ENCODE assay signal across 8 mouse cellular contexts in the genomic region with DNA sequence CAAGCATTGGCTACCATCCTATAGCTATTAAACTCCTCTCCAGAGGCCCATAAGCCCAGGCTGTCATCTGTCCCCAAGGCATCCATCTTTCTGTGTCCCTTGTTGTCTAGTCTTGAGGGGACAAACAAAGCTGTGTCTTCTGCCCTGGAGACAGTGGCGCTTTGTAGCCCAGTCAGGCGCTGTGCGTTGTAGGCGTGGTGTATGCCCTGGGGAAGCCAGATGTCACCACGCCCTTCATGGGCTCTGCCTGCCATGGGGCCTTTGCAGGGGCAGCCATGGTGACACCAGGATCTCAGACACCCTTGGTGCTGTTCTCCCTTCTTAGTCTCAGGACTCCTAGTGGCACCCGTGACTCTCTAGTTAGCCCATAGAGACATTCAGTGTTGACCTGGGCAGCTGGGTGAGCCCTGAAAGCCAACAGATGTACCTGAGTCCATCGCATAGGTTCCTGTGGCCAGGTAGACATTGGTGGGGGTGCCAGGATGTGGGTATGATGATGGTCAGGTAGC. TPM values are rescaled to one million over a fixed set of nuclear protein-coding genes. Genes with fewer than 3 reads are reported as not detected.
DNase-seq lines count a peak whose midpoint lies in the region; ATAC-seq and TF ChIP-seq lines count a peak whose summit lies in the region.

No protein-coding gene starts in this region.

- H3K9ac ChIP-seq in CH12.LX (ENCODE audit: insufficient read depth, low read depth) = peak overlapping the region; percentile 95
- peak overlapping the region; percentile 77 for H3K9ac ChIP-seq in liver, embryonic 13.5 days
- no peak overlapping the region for H3K9ac ChIP-seq in stomach, embryonic 15.5 days

- no peak for TF ChIP-seq RAD21 in CH12.LX (IDR thresholded peaks at IDR 0.05; ENCODE audit: low read depth, low read length)

- H3K27ac ChIP-seq in heart, embryonic 10.5 days = peak overlapping the region; percentile 90; the same call in 1 of the 2 replicates
- H3K27ac ChIP-seq in CH12.LX (ENCODE audit: insufficient read depth, low read depth) = 0 out of 2 replicates have a peak overlapping the region, but pooled peaks have one; percentile 43
- H3K27ac ChIP-seq in forebrain, embryonic 10.5 days = peak overlapping the region; percentile 90; the same call in 1 of the 2 replicates
- peak overlapping the region; percentile 94 for H3K27ac ChIP-seq in liver, embryonic 13.5 days
- H3K27ac ChIP-seq in stomach, embryonic 15.5 days = peak overlapping the region; percentile 93; the same call in 1 of the 2 replicates

- H3K36me3 ChIP-seq in heart, embryonic 10.5 days = peaks cover 39% of the 10 kb centered on the region
- peaks cover 34 to 47% of the 10 kb centered on the region in 2 experiments for H3K36me3 ChIP-seq in CH12.LX (replicated peaks in 1 of 2; ENCODE audit: control insufficient read depth in 1 of 2, insufficient read depth in 1 of 2, low read length in 1 of 2)
- peaks cover 40% of the 10 kb centered on the region for H3K36me3 ChIP-seq in forebrain, embryonic 10.5 days (replicated peaks)
- H3K36me3 ChIP-seq in liver, embryonic 13.5 days = peaks cover 35% of the 10 kb centered on the region
- H3K36me3 ChIP-seq in stomach, embryonic 15.5 days = peaks cover 30% of the 10 kb centered on the region

- DNase-seq in heart, embryonic 10.5 days (ENCODE audit: low spot score) = peak; percentile 89
- DNase-seq in heart, adult 18-20 months = no peak
- peak; percentile 51 for DNase-seq in CH12.LX (ENCODE audit: extremely low read depth)
- DNase-seq in forebrain, embryonic 10.5 days (ENCODE audit: extremely low spot score, low spot score) = no peak
- DNase-seq in liver, embryonic 13.5 days = peak; percentile 81
- no peak for DNase-seq in MN1 (ENCODE audit: low spot score)
- DNase-seq in retina, postnatal 1 day = no peak

- H3K4me2 ChIP-seq in CH12.LX (ENCODE audit: insufficient read depth, low read depth, poor library complexity, severe bottlenecking) = peak overlapping the region; percentile 92
- H3K4me2 ChIP-seq in liver, embryonic 13.5 days = peak overlapping the region; percentile 92
- peak overlapping the region; percentile 86 for H3K4me2 ChIP-seq in stomach, embryonic 15.5 days

- ATAC-seq in liver, embryonic 13.5 days (ENCODE audit: low read depth) = peak; percentile 81
- ATAC-seq in stomach, embryonic 15.5 days (ENCODE audit: insufficient read depth, low FRiP score, low read depth) = 0 out of 2 replicates have a peak, but pooled peaks have one; percentile 32

- dilution Hi-C loops in CH12.LX (cut with MboI; ENCODE audit: extremely low pct_ligation_motif_present, extremely low pct_unique_long_range_greater_than_20kb, low sequenced_read_pairs) = no loop called here

- no peaks in the 10 kb centered on the region for H3K9me3 ChIP-seq in heart, embryonic 10.5 days
- H3K9me3 ChIP-seq in CH12.LX (replicated peaks; ENCODE audit: low read length) = no peaks in the 10 kb centered on the region
- no peaks in the 10 kb centered on the region for H3K9me3 ChIP-seq in forebrain, embryonic 10.5 days
- no peaks in the 10 kb centered on the region for H3K9me3 ChIP-seq in liver, embryonic 13.5 days (replicated peaks)
- H3K9me3 ChIP-seq in stomach, embryonic 15.5 days = no peaks in the 10 kb centered on the region

- no peak for TF ChIP-seq POLR2A in CH12.LX (IDR thresholded peaks at IDR 0.05; ENCODE audit: low read depth, low read length)

- WGBS in heart, embryonic 10.5 days = 90% methylated on average over 7 of the region's 7 CpGs
- WGBS in forebrain, embryonic 10.5 days = 93% methylated on average over 7 of the region's 7 CpGs
- 43% methylated on average over 7 of the region's 7 CpGs for WGBS in liver, embryonic 13.5 days (ENCODE audit: insufficient replicate concordance)
- 79% methylated on average over 7 of the region's 7 CpGs for WGBS in stomach, embryonic 15.5 days

- in situ Hi-C loops in CH12.LX (cut with MboI; ENCODE audit: low pct_ligation_motif_present, low pct_unique_long_range_greater_than_20kb, low sequenced_read_pairs) = no loop called here

- no peaks in the 10 kb centered on the region for H3K27me3 ChIP-seq in heart, embryonic 10.5 days (ENCODE audit: insufficient read depth, poor library complexity, severe bottlenecking)
- H3K27me3 ChIP-seq in CH12.LX (replicated peaks) = no peaks in the 10 kb centered on the region
- no peaks in the 10 kb centered on the region for H3K27me3 ChIP-seq in forebrain, embryonic 10.5 days (ENCODE audit: poor library complexity, severe bottlenecking)
- no peaks in the 10 kb centered on the region for H3K27me3 ChIP-seq in liver, embryonic 13.5 days
- no peaks in the 10 kb centered on the region for H3K27me3 ChIP-seq in stomach, embryonic 15.5 days (replicated peaks)

- H3K4me3 ChIP-seq in heart, embryonic 10.5 days = peak overlapping the region; percentile 89
- peak overlapping the region; percentile 60 to 92 (median 89) for H3K4me3 ChIP-seq in CH12.LX (replicated peaks in 1 of 3; ENCODE audit: low read depth in 2 of 3, low read length in 2 of 3, poor library complexity in 1 of 3)
- peak overlapping the region; percentile 79 for H3K4me3 ChIP-seq in forebrain, embryonic 10.5 days
- H3K4me3 ChIP-seq in liver, embryonic 13.5 days (replicated peaks) = peak overlapping the region; percentile 69
- H3K4me3 ChIP-seq in stomach, embryonic 15.5 days (replicated peaks) = peak overlapping the region; percentile 82

- H3K4me1 ChIP-seq in heart, embryonic 10.5 days = peaks cover 37% of the 10 kb centered on the region
- peaks cover 15 to 37% of the 10 kb centered on the region in 2 experiments for H3K4me1 ChIP-seq in CH12.LX (ENCODE audit: control insufficient read depth in 1 of 2, insufficient read depth in 2 of 2)
- H3K4me1 ChIP-seq in forebrain, embryonic 10.5 days = peaks cover 30% of the 10 kb centered on the region
- H3K4me1 ChIP-seq in liver, embryonic 13.5 days (replicated peaks) = peaks cover 77% of the 10 kb centered on the region
- peaks cover 18% of the 10 kb centered on the region for H3K4me1 ChIP-seq in stomach, embryonic 15.5 days

- H3K79me2 ChIP-seq in CH12.LX (replicated peaks; ENCODE audit: control insufficient read depth, extremely low read depth, insufficient read depth, poor library complexity, severe bottlenecking) = peaks cover 35% of the 10 kb centered on the region

- TF ChIP-seq CTCF in CH12.LX (conservative IDR thresholded peaks at IDR 0.05 in 1 of 2, IDR thresholded peaks at IDR 0.05 in 1 of 2; ENCODE audit: low read depth in 2 of 2, low read length in 2 of 2) = no peak

- no peak for TF ChIP-seq EP300 in CH12.LX (IDR thresholded peaks at IDR 0.05; ENCODE audit: low read length)

RNA-seq across cellular contexts. Expression of a gene that starts 1.4 kb away (rescaled TPM):
- polyA plus RNA-seq in heart, embryonic 10.5 days (2016; fragmentation: Nextera tagmentation; extraction: Ambion mirVana) = 5.8 and 9.3 TPM in 2 replicates
- total RNA-seq in heart, adult 18-20 months (2021) = 1 to 10 TPM; 1.1 to 1.5 TPM
- total RNA-seq in CH12.LX (2012; rRNA removed) (5.0 and 8.0 TPM in 2 replicates), CH12.LX (2014; rRNA removed) (5.8 and 6.6 TPM in 2 replicates)
- polyA plus RNA-seq in CH12.LX (2012; ENCODE audit: insufficient read length, low read depth) = 6.3 and 6.7 TPM in 2 replicates
- polyA plus RNA-seq in forebrain, embryonic 10.5 days (2016; fragmentation: Nextera tagmentation; extraction: Ambion mirVana) = 10.7 and 11.9 TPM in 2 replicates
- polyA plus RNA-seq in liver, embryonic 13.5 days (2015; fragmentation: Nextera tagmentation; extraction: Ambion mirVana) = 5.7 and 6.3 TPM in 2 replicates
- 6.1 and 6.4 TPM in 2 replicates for polyA plus RNA-seq in stomach, embryonic 15.5 days (2015; fragmentation: Nextera tagmentation; extraction: Ambion mirVana)

RNA-seq across cellular contexts. Expression of a gene that starts 1.4 kb away (rescaled TPM):
- polyA plus RNA-seq in heart, embryonic 10.5 days (2016; fragmentation: Nextera tagmentation; extraction: Ambion mirVana) = 97.4 and 97.9 TPM in 2 replicates
- 10 to 100 TPM; 20.1 to 22.2 TPM for total RNA-seq in heart, adult 18-20 months (2021)
- total RNA-seq in CH12.LX (2012; rRNA removed) = 33.2 and 33.9 TPM in 2 replicates
- 17.8 and 18.5 TPM in 2 replicates for total RNA-seq in CH12.LX (2014; rRNA removed)
- polyA plus RNA-seq in CH12.LX (2012; ENCODE audit: insufficient read length, low read depth) = 81.2 and 89.9 TPM in 2 replicates
- 91.5 and 93.0 TPM in 2 replicates for polyA plus RNA-seq in forebrain, embryonic 10.5 days (2016; fragmentation: Nextera tagmentation; extraction: Ambion mirVana)
- polyA plus RNA-seq in liver, embryonic 13.5 days (2015; fragmentation: Nextera tagmentation; extraction: Ambion mirVana) = 52.0 and 54.6 TPM in 2 replicates
- 86.1 and 93.0 TPM in 2 replicates for polyA plus RNA-seq in stomach, embryonic 15.5 days (2015; fragmentation: Nextera tagmentation; extraction: Ambion mirVana)

RNA-seq across cellular contexts. Expression of a gene that starts 1.8 kb away (rescaled TPM):
- 3.1 and 3.5 TPM in 2 replicates for polyA plus RNA-seq in heart, embryonic 10.5 days (2016; fragmentation: Nextera tagmentation; extraction: Ambion mirVana)
- total RNA-seq in heart, adult 18-20 months (2021) = under 1 TPM; 0.15 to 0.46 TPM
- 1.8 and 2.2 TPM in 2 replicates for total RNA-seq in CH12.LX (2012; rRNA removed)
- total RNA-seq in CH12.LX (2014; rRNA removed) = 0.20 and 0.28 TPM in 2 replicates
- polyA plus RNA-seq in CH12.LX (2012; ENCODE audit: insufficient read length, low read depth) = 0.97 and 1.1 TPM in 2 replicates
- 4.7 and 5.6 TPM in 2 replicates for polyA plus RNA-seq in forebrain, embryonic 10.5 days (2016; fragmentation: Nextera tagmentation; extraction: Ambion mirVana)
- polyA plus RNA-seq in liver, embryonic 13.5 days (2015; fragmentation: Nextera tagmentation; extraction: Ambion mirVana) = 1.4 and 1.5 TPM in 2 replicates
- polyA plus RNA-seq in stomach, embryonic 15.5 days (2015; fragmentation: Nextera tagmentation; extraction: Ambion mirVana) = 3.9 TPM in 2 replicates

RNA-seq across cellular contexts. Expression of a gene that starts 13.9 kb away (rescaled TPM):
- polyA plus RNA-seq in heart, embryonic 10.5 days (2016; fragmentation: Nextera tagmentation; extraction: Ambion mirVana) = 94.1 and 120 TPM in 2 replicates
- total RNA-seq in heart, adult 18-20 months (2021) = 10 to 100 TPM; 40.6 to 44.8 TPM
- total RNA-seq in CH12.LX (2012; rRNA removed) (49.1 and 52.8 TPM in 2 replicates), CH12.LX (2014; rRNA removed) (28.0 and 37.2 TPM in 2 replicates)
- 44.6 and 48.0 TPM in 2 replicates for polyA plus RNA-seq in CH12.LX (2012; ENCODE audit: insufficient read length, low read depth)
- polyA plus RNA-seq in forebrain, embryonic 10.5 days (2016; fragmentation: Nextera tagmentation; extraction: Ambion mirVana) = 71.8 and 75.5 TPM in 2 replicates
- 45.1 and 51.7 TPM in 2 replicates for polyA plus RNA-seq in liver, embryonic 13.5 days (2015; fragmentation: Nextera tagmentation; extraction: Ambion mirVana)
- polyA plus RNA-seq in stomach, embryonic 15.5 days (2015; fragmentation: Nextera tagmentation; extraction: Ambion mirVana) = 102 and 103 TPM in 2 replicates

RNA-seq across cellular contexts. Expression of a gene that starts 18.6 kb away (rescaled TPM):
- 110 and 150 TPM in 2 replicates for polyA plus RNA-seq in heart, embryonic 10.5 days (2016; fragmentation: Nextera tagmentation; extraction: Ambion mirVana)
- 100 to 1,000 TPM; 121 to 132 TPM for total RNA-seq in heart, adult 18-20 months (2021)
- 44.1 and 50.3 TPM in 2 replicates for total RNA-seq in CH12.LX (2012; rRNA removed)
- total RNA-seq in CH12.LX (2014; rRNA removed) = 44.3 and 50.1 TPM in 2 replicates
- 55.9 and 59.0 TPM in 2 replicates for polyA plus RNA-seq in CH12.LX (2012; ENCODE audit: insufficient read length, low read depth)
- polyA plus RNA-seq in forebrain, embryonic 10.5 days (2016; fragmentation: Nextera tagmentation; extraction: Ambion mirVana) = 123 and 133 TPM in 2 replicates
- polyA plus RNA-seq in liver, embryonic 13.5 days (2015; fragmentation: Nextera tagmentation; extraction: Ambion mirVana) = 46.0 and 51.1 TPM in 2 replicates
- 134 and 148 TPM in 2 replicates for polyA plus RNA-seq in stomach, embryonic 15.5 days (2015; fragmentation: Nextera tagmentation; extraction: Ambion mirVana)

Comparison
In these comparisons a context has a peak if more than half of its experiments do, and no peak if none do; other contexts are left out.
1. DNase-seq: peak in heart, embryonic 10.5 days (single experiment), CH12.LX (single experiment) and liver, embryonic 13.5 days (single experiment); none in heart, adult 18-20 months (0 of 2), forebrain, embryonic 10.5 days (single experiment), MN1 (single experiment) and retina, postnatal 1 day (single experiment).
2. H3K27ac ChIP-seq: peak in every context shown above with its lines; median percentile 94 in liver, embryonic 13.5 days; 93 in stomach, embryonic 15.5 days; 90 in heart, embryonic 10.5 days; 90 in forebrain, embryonic 10.5 days; 43 in CH12.LX.
3. Peak in every context shown above with its lines, with median percentiles within 50 percentile points of each other: H3K4me3 ChIP-seq and H3K4me2 ChIP-seq.